Mouse (Mus musculus) thymus, postnatal 14 days (tissue): ENCODE measurements around the gene Carmil2.

Source experiments
- DNase-seq: peaks from one replicate; pipeline ENCODE4 v3.0.0; 2021

The Carmil2 gene

GRCm38 (mm10) chr8:105727397-105728124, 41.5 kb downstream of the Carmil2 start:
- DNase-seq, result peak; percentile 41

DNA sequence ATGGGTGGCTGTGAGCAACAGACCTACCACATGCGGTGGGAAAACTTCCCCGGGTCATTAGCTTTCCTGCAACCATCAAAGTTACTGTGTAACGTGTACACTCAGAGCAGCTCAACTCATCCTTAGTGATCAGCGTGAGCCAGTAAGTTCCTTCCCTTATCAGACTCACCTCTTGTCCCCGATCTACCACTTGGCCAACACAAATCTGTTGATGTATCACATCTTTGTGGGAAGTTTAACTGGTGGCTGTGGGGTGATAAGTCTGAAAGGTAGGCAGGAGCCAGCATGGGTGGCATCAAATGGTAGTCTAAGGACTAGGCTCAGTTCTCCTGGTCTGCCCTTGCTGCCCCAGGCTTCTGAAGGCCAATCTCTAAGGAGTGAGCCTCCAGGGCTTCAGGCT, 46.1 kb downstream of the Carmil2 start:
- DNase-seq, result no peak

DNA sequence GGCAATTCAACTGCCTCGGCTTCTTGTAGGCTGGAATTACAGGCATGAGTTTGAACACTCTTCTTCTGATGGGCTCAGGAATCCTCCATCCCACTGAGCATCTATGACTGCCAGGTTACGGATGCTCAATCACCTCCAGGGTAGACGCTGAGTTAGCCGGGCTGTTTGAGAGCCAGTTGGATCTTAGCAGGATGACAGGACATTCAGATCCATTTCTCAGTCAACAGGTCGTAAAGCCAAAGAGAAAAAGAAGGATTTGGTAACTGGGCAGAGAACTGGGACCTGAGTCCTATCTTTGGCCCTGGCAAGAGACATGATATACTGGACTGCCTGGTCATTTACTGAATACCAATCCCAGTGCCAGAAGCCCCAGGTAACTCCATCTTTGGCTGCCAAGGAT, 53.1 kb downstream of the Carmil2 start:
- DNase-seq, result no peak

- no peak for DNase-seq
Observed at GRCm38 (mm10) chr8:105743301-105743700, 57.2 kb downstream of the Carmil2 start.
